ENCODE assay signal across 20 mouse cellular contexts in genomic region chr16:10281890-10282289, GRCm38 (mm10). TPM values are rescaled to one million over a fixed set of nuclear protein-coding genes. Genes with fewer than 3 reads are reported as not detected.
DNase-seq lines count a peak whose midpoint lies in the region; ATAC-seq and TF ChIP-seq lines count a peak whose summit lies in the region.
"Had no signal": no experiment of that assay in that cellular context is flagged by ENCODE, and none has a peak within 500 bp of the region (broad histone marks: within the 10 kb centered on the region; RNA-seq: fewer than 3 reads in every experiment).

No protein-coding gene starts in this region.

- H3ac ChIP-seq in myocyte (ENCODE audit: control insufficient read depth, insufficient read length), result no peak overlapping the region

- no peaks in the 10 kb centered on the region for H3K27me3 ChIP-seq in myocyte (ENCODE audit: control insufficient read depth, insufficient read depth, insufficient read length)
- H3K27me3 ChIP-seq: Patski had no signal

- no peaks in the 10 kb centered on the region for H3K79me2 ChIP-seq in myocyte (ENCODE audit: control insufficient read depth, insufficient read depth)

- no peak overlapping the region for H3K4me2 ChIP-seq in myocyte (ENCODE audit: low read depth)

- peaks cover 49% of the 10 kb centered on the region for H3K36me3 ChIP-seq in myocyte (ENCODE audit: control insufficient read depth, insufficient read depth)
- H3K36me3 ChIP-seq: G1E had no signal

- TF ChIP-seq POLR2A in myocyte (IDR thresholded peaks at IDR 0.05; ENCODE audit: insufficient read length, low read depth), result no peak

- intact Hi-C loops in heart, postnatal 14 days (cut with DNase I), result no loop called here

- peak; percentile 65 for DNase-seq in heart, adult 11 months
- DNase-seq in heart, postnatal 14 days, result no peak
- DNase-seq: adrenal gland, adult 2 months; adrenal gland, adult 8-10 months; adrenal gland, postnatal 10 days; adrenal gland, postnatal 14 days; adrenal gland, postnatal 25 days; adrenal gland, postnatal 36 days; B cell, adult 2 months; cerebellum, adult 11 months; cerebellum, adult 11-12 months; cerebellum, adult 18-20 months had no signal

- no peak overlapping the region for H3K4me3 ChIP-seq in myocyte

- ATAC-seq in erythroblast, adult 5-6 weeks (replicated peaks; ENCODE audit: low FRiP score, poor library complexity, severe bottlenecking), result no peak
- ATAC-seq: activated CD4-positive, CD25-positive, alpha-beta regulatory T cell, adult 4 months; CD4-positive, CD25-positive, alpha-beta regulatory T cell, adult 4 months; Patski had no signal

TF ChIP-seq in myocyte, 11 proteins besides CTCF, POLR2A, EP300 and RAD21:
- TF ChIP-seq MYOG (IDR thresholded peaks at IDR 0.05; ENCODE audit: control insufficient read depth in 1 of 3, insufficient read depth in 1 of 3, insufficient read length in 2 of 3, low read depth in 2 of 3) (no peak), MAX (IDR thresholded peaks at IDR 0.05; ENCODE audit: low read depth) (no peak), TCF3 (IDR thresholded peaks at IDR 0.05; ENCODE audit: insufficient read length, low read depth) (no peak), POLR2AphosphoS2 (IDR thresholded peaks at IDR 0.05; ENCODE audit: insufficient read length, low read depth) (peak; percentile 78), MYOD1 (IDR thresholded peaks at IDR 0.05; ENCODE audit: control insufficient read depth in 1 of 3, insufficient read length in 2 of 3, low read depth in 2 of 3) (no peak)

RNA-seq across cellular contexts. Expression of gene Emp2, which starts 31.9 kb away (rescaled TPM):
- total RNA-seq in heart, postnatal 14 days (2021), result 10 to 100 TPM; 40.6 to 46.0 TPM
- 212 TPM for polyA plus RNA-seq in myocyte (2012; fragmentation: generic; extraction: Trizol)
- not detected in 2 replicates for total RNA-seq in erythroblast, adult 5-6 weeks (2015; ENCODE audit: low replicate concordance)
- not detected in 2 replicates for total RNA-seq in erythroblast, adult 5-6 weeks (2017; ENCODE audit: low replicate concordance)
- total RNA-seq: CH12.LX, MEL had no signal
- polyA plus RNA-seq: CD4-positive, CD25-positive, alpha-beta regulatory T cell, adult 4 months; G1E had no signal

Comparison
In these comparisons a context has a peak if more than half of its experiments do, and no peak if none do; other contexts are left out.
1. RNA of gene Emp2, which starts 31.9 kb away (total RNA-seq): 40.6 to 46.0 TPM in heart, postnatal 14 days; not detected in erythroblast, adult 5-6 weeks; every median in the first group is over 10 times any median in the second.